Comparison of ENCODE assay signal across 12 mouse cellular contexts in genomic region chr19:57119661-57120060, GRCm38 (mm10).
DNase-seq lines count a peak whose midpoint lies in the region; ATAC-seq and TF ChIP-seq lines count a peak whose summit lies in the region.
"Had no signal": no experiment of that assay in that cellular context is flagged by ENCODE, and none has a peak within 500 bp of the region (broad histone marks: within the 10 kb centered on the region; RNA-seq: fewer than 3 reads in every experiment).

No protein-coding gene starts in this region.

- H3K9me3 ChIP-seq in hindbrain, embryonic 12.5 days (replicated peaks) = no peaks in the 10 kb centered on the region
- no peaks in the 10 kb centered on the region for H3K9me3 ChIP-seq in hindbrain, embryonic 11.5 days (ENCODE audit: control insufficient read depth, low read length)
- H3K9me3 ChIP-seq in intestine, postnatal 0 days (ENCODE audit: control insufficient read depth) = no peaks in the 10 kb centered on the region
- H3K9me3 ChIP-seq: megakaryocyte, embryonic 14.5 days had no signal

- peaks cover 35% of the 10 kb centered on the region for H3K4me1 ChIP-seq in hindbrain, embryonic 12.5 days
- peaks cover 6% of the 10 kb centered on the region; the same call in 1 of the 2 replicates for H3K4me1 ChIP-seq in hindbrain, embryonic 11.5 days (replicated peaks; ENCODE audit: control insufficient read depth, insufficient read depth, low read length)
- H3K4me1 ChIP-seq in intestine, postnatal 0 days (replicated peaks; ENCODE audit: control insufficient read depth, insufficient read depth, low read length) = no peaks in the 10 kb centered on the region; the same call in 1 of the 2 replicates

- no peaks in the 10 kb centered on the region for H3K36me3 ChIP-seq in hindbrain, embryonic 12.5 days
- H3K36me3 ChIP-seq in hindbrain, embryonic 11.5 days (ENCODE audit: control insufficient read depth, insufficient read depth, low read length) = no peaks in the 10 kb centered on the region
- H3K36me3 ChIP-seq in intestine, postnatal 0 days (ENCODE audit: control insufficient read depth, insufficient read depth) = no peaks in the 10 kb centered on the region

- TF ChIP-seq CTCF in intestine, postnatal 0 days (IDR thresholded peaks at IDR 0.05; ENCODE audit: low read depth) = no peak

- no peak overlapping the region for H3K9ac ChIP-seq in hindbrain, embryonic 12.5 days
- no peak overlapping the region for H3K9ac ChIP-seq in hindbrain, embryonic 11.5 days (ENCODE audit: low read depth, low read length)
- no peak overlapping the region for H3K9ac ChIP-seq in intestine, postnatal 0 days (ENCODE audit: low read depth, low read length)

- H3K27me3 ChIP-seq in hindbrain, embryonic 12.5 days = no peaks in the 10 kb centered on the region
- H3K27me3 ChIP-seq in hindbrain, embryonic 11.5 days (ENCODE audit: control insufficient read depth, insufficient read depth, low read length) = no peaks in the 10 kb centered on the region
- H3K27me3 ChIP-seq in intestine, postnatal 0 days (replicated peaks; ENCODE audit: control insufficient read depth, insufficient read depth, low read length) = no peaks in the 10 kb centered on the region

- 72% methylated on average over 3 of the region's 3 CpGs for WGBS in hindbrain, embryonic 12.5 days
- 86% methylated on average over 3 of the region's 3 CpGs for WGBS in hindbrain, embryonic 11.5 days
- WGBS in intestine, postnatal 0 days = 60% methylated on average over 3 of the region's 3 CpGs

- no peak overlapping the region for H3K4me3 ChIP-seq in hindbrain, embryonic 12.5 days
- H3K4me3 ChIP-seq in hindbrain, embryonic 11.5 days (ENCODE audit: low read depth, low read length) = no peak overlapping the region
- 0 out of 2 replicates have a peak overlapping the region, but pooled peaks have one; percentile 29 for H3K4me3 ChIP-seq in intestine, postnatal 0 days (ENCODE audit: low read depth, low read length)

- no peak for ATAC-seq in hindbrain, embryonic 12.5 days (ENCODE audit: low FRiP score)
- no peak for ATAC-seq in hindbrain, embryonic 11.5 days (ENCODE audit: low FRiP score)
- ATAC-seq in intestine, postnatal 0 days = no peak

- DNase-seq in hindbrain, embryonic 11.5 days (ENCODE audit: low spot score) = no peak
- DNase-seq in thymus, postnatal 14 days = peak; percentile 67
- no peak for DNase-seq in thymus, postnatal 4 days
- no peak for DNase-seq in right cerebral cortex, postnatal 10 days (ENCODE audit: low spot score in 2 of 2)
- no peak for DNase-seq in embryo, embryonic 9.5 days (ENCODE audit: extremely low spot score)
- DNase-seq in kidney, postnatal 14 days = no peak
- DNase-seq: cerebellum, adult 18-20 months; gastrocnemius, postnatal 36 days; spleen, adult 18-20 months had no signal

- peak overlapping the region; percentile 47; the same call in 1 of the 2 replicates for H3K4me2 ChIP-seq in hindbrain, embryonic 12.5 days (replicated peaks)
- H3K4me2 ChIP-seq in hindbrain, embryonic 11.5 days (replicated peaks; ENCODE audit: low read depth, low read length) = no peak overlapping the region
- H3K4me2 ChIP-seq in intestine, postnatal 0 days (replicated peaks; ENCODE audit: low read depth) = peak overlapping the region; percentile 57

- H3K27ac ChIP-seq in hindbrain, embryonic 12.5 days = peak overlapping the region; percentile 64; the same call in 1 of the 2 replicates
- no peak overlapping the region for H3K27ac ChIP-seq in hindbrain, embryonic 11.5 days (ENCODE audit: low read depth, low read length)
- 0 out of 2 replicates have a peak overlapping the region, but pooled peaks have one; percentile 50 for H3K27ac ChIP-seq in intestine, postnatal 0 days (ENCODE audit: low read depth, low read length)
